Mouse (Mus musculus): ENCODE results near the gene Prrx1.

GRCm38 (mm10) chr1:163285136-163285535 lies 28.4 kb downstream of the Prrx1 start:
- TF ChIP-seq POLR2A (IDR thresholded peaks at IDR 0.05; ENCODE audit: low read depth, low read length) (no peak), CTCF (IDR thresholded peaks at IDR 0.05; ENCODE audit: borderline replicate concordance, insufficient read depth, low read length) (no peak)
